Mouse (Mus musculus): ENCODE data around the gene Cd300ld5. TPM values are rescaled to one million over a fixed set of nuclear protein-coding genes. Genes with fewer than 3 reads are reported as not detected.

Gene Cd300ld5
- total and polyA plus RNA-seq, 3 experiments = not detected

DNA sequence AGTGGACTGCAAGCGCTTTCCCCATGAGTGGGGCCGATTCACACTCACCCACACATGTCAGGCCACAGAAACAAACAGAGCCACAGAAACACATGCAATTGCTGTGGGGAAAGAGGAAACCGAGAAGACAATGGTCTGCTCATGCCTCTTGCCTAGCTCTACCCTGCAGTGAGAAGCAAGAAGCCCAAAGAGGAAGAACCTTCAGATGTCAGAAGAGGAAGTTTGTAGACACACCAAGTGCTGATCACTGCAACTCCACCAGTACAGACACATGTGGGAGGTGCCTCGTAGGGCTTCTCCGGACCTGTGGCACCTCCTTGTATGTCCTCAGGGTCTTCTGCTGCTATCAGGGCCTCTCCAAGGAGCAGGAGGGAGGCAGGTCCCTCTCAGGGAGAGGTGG is 33.5 kb downstream of the Cd300ld5 start:
- H3K4me3 ChIP-seq (replicated peaks in 1 of 3; ENCODE audit: low read depth in 2 of 3, low read length in 2 of 3, poor library complexity in 1 of 3) = no peak overlapping the region
- TF ChIP-seq RAD21 (IDR thresholded peaks at IDR 0.05; ENCODE audit: low read depth, low read length) = no peak
- no peak for TF ChIP-seq MEF2A (IDR thresholded peaks at IDR 0.05; ENCODE audit: borderline replicate concordance, low read depth, low read length)
- no peak for TF ChIP-seq ZKSCAN1 (IDR thresholded peaks at IDR 0.05; ENCODE audit: borderline replicate concordance, low read depth, low read length)
- TF ChIP-seq CHD2 (IDR thresholded peaks at IDR 0.05; ENCODE audit: low read length) = no peak
- TF ChIP-seq ZNF384 (IDR thresholded peaks at IDR 0.05; ENCODE audit: low read depth, low read length) = no peak
- TF ChIP-seq MAZ (IDR thresholded peaks at IDR 0.05; ENCODE audit: low read depth, low read length) = no peak
- no peak for TF ChIP-seq MXI1 (IDR thresholded peaks at IDR 0.05; ENCODE audit: low read depth, low read length)

DNA sequence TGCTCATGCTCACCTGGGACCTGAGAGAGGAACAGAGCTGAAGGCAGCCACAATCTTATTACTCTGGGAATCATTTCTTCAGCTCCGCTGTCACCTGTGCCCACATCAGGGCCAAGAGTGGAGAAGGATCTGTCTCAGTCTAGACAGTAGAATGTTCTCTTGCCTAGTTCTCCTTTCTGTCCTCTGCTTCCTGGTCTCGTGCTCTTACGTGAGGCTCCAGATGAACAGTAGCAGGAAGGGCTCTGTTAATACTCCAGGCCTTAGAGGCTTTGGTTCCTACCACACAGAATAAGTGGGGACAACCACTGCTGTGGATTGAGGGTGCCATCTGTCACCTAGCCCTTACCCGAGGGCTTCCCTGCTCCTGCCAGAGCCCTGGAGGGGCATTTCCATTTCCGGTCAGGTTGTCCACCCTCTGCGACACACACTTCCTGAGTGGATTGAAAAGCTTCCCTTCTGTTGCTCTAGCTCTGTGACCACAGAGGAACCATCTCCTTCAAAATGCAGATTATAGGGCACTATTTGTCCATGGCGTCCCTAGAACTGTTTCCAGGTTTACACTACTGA is 36.0 kb downstream of the Cd300ld5 start, which contains the start of gene Cd300c2:
Cd300c2 (minus strand) TSS at position 407 of the 567 bp plus-strand sequence.
- Histone ChIP-seq H3K9me3 (replicated peaks; ENCODE audit: low read length) (peaks cover 8% of the 10 kb centered on the region), H3K4me2 (ENCODE audit: insufficient read depth, low read depth, poor library complexity, severe bottlenecking) (no peak within 1 kb of the TSS), H3K36me3 (replicated peaks in 1 of 2; ENCODE audit: control insufficient read depth in 1 of 2, insufficient read depth in 1 of 2, low read length in 1 of 2) (no peaks in the 10 kb centered on the region), H3K27ac (ENCODE audit: insufficient read depth, low read depth) (no peak within 1 kb of the TSS), H3K4me3 (replicated peaks in 1 of 3; ENCODE audit: low read depth in 2 of 3, low read length in 2 of 3, poor library complexity in 1 of 3) (no peak within 1 kb of the TSS), H3K9ac (ENCODE audit: insufficient read depth, low read depth) (no peak within 1 kb of the TSS), H3K79me2 (replicated peaks; ENCODE audit: control insufficient read depth, extremely low read depth, insufficient read depth, poor library complexity, severe bottlenecking) (no peaks in the 10 kb centered on the region), H3K27me3 (replicated peaks) (peaks cover 79% of the 10 kb centered on the region), H3K4me1 (ENCODE audit: control insufficient read depth in 1 of 2, insufficient read depth in 2 of 2) (peaks cover 0 to 7% of the 10 kb centered on the region in 2 experiments; a peak in 2 of 4 replicates)
- TF ChIP-seq ZKSCAN1 (IDR thresholded peaks at IDR 0.05; ENCODE audit: borderline replicate concordance, low read depth, low read length) = no peak
- TF ChIP-seq BHLHE40 (IDR thresholded peaks at IDR 0.05; ENCODE audit: low read depth, low read length) = no peak
- no peak for TF ChIP-seq USF2 (conservative IDR thresholded peaks at IDR 0.05; ENCODE audit: low read depth, low read length)
- no peak for TF ChIP-seq IRF4 (IDR thresholded peaks at IDR 0.05; ENCODE audit: low read depth, low read length)
- no peak for TF ChIP-seq E2F4 (IDR thresholded peaks at IDR 0.05; ENCODE audit: insufficient replicate concordance, low read depth, low read length)
- no peak for TF ChIP-seq MAFK (IDR thresholded peaks at IDR 0.05; ENCODE audit: insufficient replicate concordance, low read length)
- TF ChIP-seq CTCF (conservative IDR thresholded peaks at IDR 0.05 in 1 of 2, IDR thresholded peaks at IDR 0.05 in 1 of 2; ENCODE audit: low read depth in 2 of 2, low read length in 2 of 2) = no peak
- no peak for TF ChIP-seq EP300 (IDR thresholded peaks at IDR 0.05; ENCODE audit: low read length)
- no peak for TF ChIP-seq TCF12 (IDR thresholded peaks at IDR 0.05; ENCODE audit: low read depth, low read length)
- no peak for TF ChIP-seq ZNF384 (IDR thresholded peaks at IDR 0.05; ENCODE audit: low read depth, low read length)
- no peak for TF ChIP-seq MXI1 (IDR thresholded peaks at IDR 0.05; ENCODE audit: low read depth, low read length)
- no peak for TF ChIP-seq ELF1 (IDR thresholded peaks at IDR 0.05; ENCODE audit: low read depth, low read length)
- TF ChIP-seq NELFE (IDR thresholded peaks at IDR 0.05; ENCODE audit: low read depth, low read length) = no peak
- dilution Hi-C loops (cut with MboI; ENCODE audit: extremely low pct_ligation_motif_present, extremely low pct_unique_long_range_greater_than_20kb, low sequenced_read_pairs) (no loop called here), in situ Hi-C loops (cut with MboI; ENCODE audit: low pct_ligation_motif_present, low pct_unique_long_range_greater_than_20kb, low sequenced_read_pairs) (loop anchor here (10.0 kb wide), 1 partner anchor 53 kb away; no protein-coding TSS in a partner anchor)
- DNase-seq (ENCODE audit: extremely low read depth) = no peak

More for the DNA sequence above, 33.5 kb downstream of the Cd300ld5 start:
- Histone ChIP-seq H3K27me3 (replicated peaks) (peaks cover 64% of the 10 kb centered on the region), H3K79me2 (replicated peaks; ENCODE audit: control insufficient read depth, extremely low read depth, insufficient read depth, poor library complexity, severe bottlenecking) (no peaks in the 10 kb centered on the region), H3K9ac (ENCODE audit: insufficient read depth, low read depth) (no peak overlapping the region), H3K36me3 (replicated peaks in 1 of 2; ENCODE audit: control insufficient read depth in 1 of 2, insufficient read depth in 1 of 2, low read length in 1 of 2) (no peaks in the 10 kb centered on the region), H3K9me3 (replicated peaks; ENCODE audit: low read length) (peaks cover 9% of the 10 kb centered on the region), H3K4me2 (ENCODE audit: insufficient read depth, low read depth, poor library complexity, severe bottlenecking) (no peak overlapping the region), H3K4me1 (ENCODE audit: control insufficient read depth in 1 of 2, insufficient read depth in 2 of 2) (peaks cover 0 to 7% of the 10 kb centered on the region in 2 experiments; a peak in 2 of 4 replicates), H3K27ac (ENCODE audit: insufficient read depth, low read depth) (no peak overlapping the region)
- in situ Hi-C loops (cut with MboI; ENCODE audit: low pct_ligation_motif_present, low pct_unique_long_range_greater_than_20kb, low sequenced_read_pairs) (loop anchor here (10.0 kb wide), 1 partner anchor 51 kb away; no protein-coding TSS in a partner anchor), dilution Hi-C loops (cut with MboI; ENCODE audit: extremely low pct_ligation_motif_present, extremely low pct_unique_long_range_greater_than_20kb, low sequenced_read_pairs) (no loop called here)
- peak; percentile 24 for DNase-seq (ENCODE audit: extremely low read depth)

All from CH12.LX (cell line).